Mouse (Mus musculus): ENCODE measurements around the gene Spop.
A peak's percentile ranks its signal among the peaks of the same experiment; 100 is the strongest.

Spop gene

DNA sequence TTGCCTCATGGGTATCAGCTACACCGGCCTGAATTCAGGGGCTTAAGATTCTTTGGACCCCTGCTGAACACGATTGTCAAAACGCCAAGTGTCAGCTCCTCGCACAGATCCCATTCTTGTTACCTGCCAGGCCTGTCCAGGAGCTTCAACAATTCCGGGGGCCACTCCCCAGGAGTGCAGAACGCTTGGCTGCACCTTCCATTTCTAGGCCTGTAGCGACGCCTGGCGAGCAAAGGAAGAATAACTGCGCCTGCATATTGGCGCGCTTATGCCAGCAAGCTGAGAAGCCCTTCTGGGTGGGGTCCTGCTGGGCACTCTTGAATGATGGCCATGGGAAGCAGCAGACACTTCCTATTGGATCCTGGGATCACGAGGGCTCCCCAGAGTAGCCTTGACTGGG, 107.7 kb downstream of the Spop start:
- DNase-seq (ENCODE audit: low spot score) = no peak

DNA sequence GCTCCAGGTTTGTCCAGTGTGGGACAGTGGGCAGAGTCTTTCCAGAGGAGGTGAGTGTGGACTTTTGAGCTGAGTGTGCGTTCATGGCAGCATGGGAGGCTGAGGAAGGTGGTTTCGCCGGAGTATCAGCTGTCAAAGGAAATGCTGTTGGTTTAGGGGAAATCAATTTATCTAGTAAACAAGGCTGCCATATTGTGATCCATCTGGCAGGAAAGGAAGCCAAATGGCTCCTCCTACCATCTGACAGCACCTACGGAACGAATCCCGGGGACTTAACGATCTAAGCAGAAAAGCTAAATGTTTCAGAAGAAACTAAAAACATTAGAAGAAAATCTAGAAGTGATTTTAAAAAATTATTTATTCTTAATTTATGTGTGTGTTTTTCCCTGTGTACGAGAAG, 113.4 kb downstream of the Spop start:
- no peak for DNase-seq (ENCODE audit: low spot score)

DNA sequence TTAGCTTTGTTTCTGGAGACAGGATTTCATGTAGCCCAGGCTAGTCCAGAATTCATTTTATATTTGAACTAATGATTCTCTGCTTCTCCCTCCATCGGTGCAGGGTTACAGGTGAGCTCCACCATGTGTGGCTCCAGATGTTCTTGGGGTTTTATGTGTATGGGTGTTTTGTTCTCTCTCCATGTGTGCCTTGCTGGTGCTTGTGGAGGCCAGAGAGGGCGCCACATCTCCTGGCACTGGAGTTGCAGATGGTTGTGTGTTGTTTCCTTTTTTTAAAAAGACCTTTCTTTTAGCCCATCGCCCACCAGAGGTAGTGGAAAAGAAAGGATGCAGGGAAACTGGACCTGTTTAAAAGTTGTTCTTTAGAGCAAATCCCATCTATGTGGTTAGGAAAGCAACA, 114.4 kb downstream of the Spop start:
- DNase-seq (ENCODE audit: low spot score) = no peak

DNA sequence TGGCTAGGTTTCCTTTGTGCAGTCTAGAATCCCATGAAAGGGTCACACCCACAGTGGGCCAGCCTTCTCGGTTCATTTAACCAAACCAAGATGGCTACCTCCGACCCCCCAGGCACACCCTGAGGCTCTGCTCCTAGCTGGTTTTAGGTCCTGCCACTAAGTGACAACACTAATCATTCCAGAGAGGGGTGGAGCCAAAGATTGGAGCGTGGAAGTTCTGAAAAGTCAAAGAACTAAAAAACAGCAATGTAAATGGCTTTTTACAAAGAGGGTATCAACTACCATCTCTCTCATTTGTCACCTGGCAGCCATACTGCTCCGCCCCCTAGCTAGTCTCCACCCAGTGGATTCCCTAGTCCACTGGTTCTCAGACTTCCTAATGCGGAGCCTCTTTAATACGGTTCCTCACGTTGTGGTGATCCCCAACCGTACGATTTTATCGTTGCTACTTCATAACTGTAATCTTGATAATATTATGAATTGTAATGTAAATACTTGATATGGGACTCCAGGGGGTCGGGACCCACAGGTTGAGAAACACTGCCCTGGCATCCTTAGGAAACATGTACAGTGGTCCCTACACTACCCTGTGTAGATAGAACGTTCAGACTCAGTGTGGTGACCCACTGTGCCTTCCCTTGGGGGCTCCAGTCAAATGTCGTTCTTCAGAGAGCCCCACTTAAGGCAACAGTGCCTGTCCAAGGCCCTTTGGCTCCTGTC, 118.6 kb downstream of the Spop start:
- no peak for DNase-seq (ENCODE audit: low spot score)

DNA sequence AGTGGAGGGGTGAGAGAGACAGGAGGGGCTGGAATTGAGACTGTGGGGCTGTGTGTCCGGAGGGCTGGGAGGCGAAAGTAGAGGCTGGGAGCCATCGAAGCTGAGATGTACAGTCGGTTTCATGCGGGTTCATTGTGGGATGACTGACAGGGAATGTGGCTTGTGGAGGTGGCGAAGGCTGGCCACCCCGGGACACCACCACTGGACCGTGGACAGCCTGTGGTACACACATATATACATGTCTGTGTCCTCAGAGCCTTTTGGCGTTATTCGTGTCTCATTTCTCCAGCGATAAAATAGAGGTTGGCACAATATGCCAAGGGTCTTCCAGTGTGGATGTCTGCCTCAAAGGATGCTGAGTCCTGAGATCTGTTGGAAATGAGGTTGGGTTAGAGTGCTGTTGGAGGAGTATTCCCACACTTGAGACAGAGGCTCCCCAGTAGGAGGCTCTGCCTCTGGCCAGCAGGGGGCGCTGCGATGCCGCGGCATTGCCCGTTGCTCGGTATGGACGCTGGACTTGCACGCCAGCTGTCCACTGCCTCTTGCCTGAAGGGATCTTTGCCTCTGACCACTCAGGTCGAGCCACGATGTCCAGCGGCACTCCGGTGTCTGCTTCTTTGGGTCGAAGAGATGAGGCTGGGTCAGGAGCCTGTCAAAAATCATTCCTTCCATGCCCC, 119.7 kb downstream of the Spop start:
- DNase-seq (ENCODE audit: low spot score) = peak; percentile 71

DNA sequence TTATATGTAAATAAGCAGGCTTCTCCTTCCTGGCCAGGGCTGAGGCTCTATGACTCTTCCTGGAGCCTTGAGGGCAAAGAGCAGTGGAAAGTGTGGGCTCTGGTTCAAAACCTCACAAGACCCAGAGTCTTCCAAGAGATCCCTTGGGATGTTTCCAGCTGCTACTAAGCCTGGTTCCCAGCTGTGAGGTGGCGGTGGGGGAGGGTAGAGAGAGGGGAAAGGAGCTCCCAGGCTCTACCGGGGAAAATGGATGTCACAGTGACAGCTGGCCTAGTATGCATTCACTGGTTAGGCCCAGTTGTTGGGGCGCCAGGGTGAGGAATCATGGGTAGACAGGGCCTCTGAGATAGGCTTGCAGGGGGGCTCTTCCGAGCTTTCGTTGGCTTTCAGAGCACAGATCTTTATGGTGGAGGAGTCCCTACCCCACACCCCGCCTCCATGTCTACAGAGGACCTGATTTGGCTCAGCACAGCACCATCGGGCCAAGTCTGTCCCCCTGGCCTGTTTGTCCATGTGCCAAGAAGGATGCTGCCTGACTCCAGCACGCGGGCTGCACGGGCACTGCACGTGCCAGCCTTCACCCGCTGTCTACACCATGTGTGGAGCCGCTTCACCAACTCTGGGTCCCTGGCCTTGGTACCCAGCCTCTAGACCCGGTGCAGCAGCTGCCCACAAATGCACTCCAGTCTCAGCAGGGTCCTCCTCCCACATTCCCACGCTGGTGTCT, 124.7 kb downstream of the Spop start:
- no peak for DNase-seq (ENCODE audit: low spot score)

DNA sequence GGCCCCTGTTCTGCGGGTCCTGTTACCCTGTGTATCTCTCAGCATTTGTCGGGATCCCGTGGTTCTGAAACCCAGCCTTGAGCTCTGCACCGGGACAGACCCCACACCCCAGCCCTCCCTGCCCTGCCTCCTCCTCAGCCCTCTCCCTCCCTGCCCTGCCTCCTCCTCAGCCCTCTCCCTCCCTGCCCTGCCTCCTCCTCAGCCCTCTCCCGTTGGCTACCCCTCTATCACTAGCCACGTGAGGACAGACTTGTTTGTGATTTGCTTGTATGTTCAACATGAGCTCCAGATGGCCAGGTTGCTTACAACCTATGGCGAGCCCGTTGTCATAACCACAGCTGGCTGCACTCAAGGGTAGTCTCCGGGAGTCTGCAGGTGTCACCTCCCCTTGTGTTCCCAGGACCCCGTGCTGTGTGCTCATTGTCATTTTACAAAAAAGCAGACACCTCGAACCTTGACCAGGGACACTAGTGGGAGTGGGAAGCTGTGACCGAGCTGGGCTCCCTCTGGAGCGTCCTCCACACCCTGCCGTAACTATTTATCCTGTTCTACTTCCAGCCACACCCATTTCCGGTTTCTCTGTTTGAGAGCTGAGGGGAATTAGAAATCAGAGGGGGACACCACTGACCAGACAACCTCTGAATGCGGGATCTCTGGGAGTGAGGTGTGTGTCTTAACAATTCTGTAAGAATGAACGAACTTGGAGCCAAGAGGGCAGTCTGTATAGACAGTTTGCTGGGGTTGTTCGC, 126.9 kb downstream of the Spop start:
- no peak for DNase-seq (ENCODE audit: low spot score)
